Mouse (Mus musculus) brown adipose tissue, adult 24 weeks (tissue): ENCODE measurements at regions not wholly inside any gene's neighbourhood (a gene's known extent, or its start where the extent isn't known, plus 50 kb on each side); places are given as distances from the start of the nearest gene placed in this dataset.

Source experiments
- H3K27ac ChIP-seq: fragments of 200-500 bp; replicated peaks from 2 replicates; pipeline ENCODE4 v1.5.1; 2012; ENCODE audit warnings: low read depth, mild to moderate bottlenecking, low read length
- H3K4me1 ChIP-seq: fragments of 200-500 bp; 2 replicates; pipeline ENCODE4 v1.6.1; 2012; ENCODE audit warnings: low read length, mixed read lengths; ENCODE audit not compliant: control insufficient read depth, insufficient read depth, insufficient read length
- H3K4me3 ChIP-seq: fragments of 200-500 bp; 2 replicates; pipeline ENCODE4 v1.5.1; 2012; ENCODE audit warnings: low read depth, mild to moderate bottlenecking, low read length, moderate library complexity; ENCODE audit not compliant: insufficient read depth

GRCm38 (mm10) chr9:49962561-49963071, 163.9 kb upstream of the Ncam1 start:
- Histone ChIP-seq H3K4me1 (peaks cover 14% of the 10 kb centered on the region), H3K27ac (peak overlapping the region; percentile 83)

DNA sequence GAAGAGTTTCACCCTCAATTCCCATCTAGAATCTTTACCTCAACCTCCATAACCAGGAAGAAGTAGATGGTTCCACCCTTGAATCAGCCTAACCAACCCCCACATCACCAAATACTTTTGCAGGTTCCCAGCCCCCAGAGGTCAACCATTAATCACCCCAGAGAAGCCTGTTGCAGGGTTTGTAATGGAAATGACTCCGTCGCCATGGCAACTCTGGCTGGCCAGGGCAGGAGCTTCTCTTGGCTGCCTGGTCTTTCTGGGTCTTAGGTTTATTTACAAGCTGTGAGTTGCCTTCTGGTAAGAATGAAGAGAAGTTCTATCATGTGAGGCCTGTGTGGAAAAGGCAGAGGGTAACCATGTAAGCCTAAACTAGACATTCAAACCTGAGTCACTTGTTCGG, 163.2 kb upstream of the Ncam1 start:
- H3K4me3 ChIP-seq: no peak overlapping the region
- peaks cover 14% of the 10 kb centered on the region for H3K4me1 ChIP-seq
- H3K27ac ChIP-seq: peak overlapping the region; percentile 83

More at GRCm38 (mm10) chr9:49962561-49963071, 163.9 kb upstream of the Ncam1 start:
- H3K4me3 ChIP-seq: no peak overlapping the region

DNA sequence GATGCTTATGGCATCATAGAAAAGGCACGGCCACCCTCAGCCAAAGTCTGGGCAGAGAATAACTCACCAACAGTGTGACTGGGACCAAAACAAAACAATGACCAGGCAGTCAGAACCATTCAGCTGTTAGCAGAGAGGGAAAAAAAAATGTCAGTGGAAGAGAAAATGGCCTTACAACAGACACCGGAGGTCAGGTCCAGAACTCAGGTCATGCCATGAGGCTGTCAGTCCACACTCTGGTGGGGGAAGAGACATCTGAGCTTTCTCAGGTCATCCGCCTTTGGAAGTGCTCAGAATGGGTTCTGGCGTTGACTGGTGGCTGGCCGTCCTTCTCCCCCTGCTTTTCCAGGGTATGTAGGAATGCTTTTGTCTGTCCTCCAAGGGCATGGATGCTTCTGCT, 162.6 kb upstream of the Ncam1 start:
- H3K27ac ChIP-seq: peak overlapping the region; percentile 46; the same call in 1 of the 2 replicates
- no peak overlapping the region for H3K4me3 ChIP-seq
- peaks cover 14% of the 10 kb centered on the region for H3K4me1 ChIP-seq

DNA sequence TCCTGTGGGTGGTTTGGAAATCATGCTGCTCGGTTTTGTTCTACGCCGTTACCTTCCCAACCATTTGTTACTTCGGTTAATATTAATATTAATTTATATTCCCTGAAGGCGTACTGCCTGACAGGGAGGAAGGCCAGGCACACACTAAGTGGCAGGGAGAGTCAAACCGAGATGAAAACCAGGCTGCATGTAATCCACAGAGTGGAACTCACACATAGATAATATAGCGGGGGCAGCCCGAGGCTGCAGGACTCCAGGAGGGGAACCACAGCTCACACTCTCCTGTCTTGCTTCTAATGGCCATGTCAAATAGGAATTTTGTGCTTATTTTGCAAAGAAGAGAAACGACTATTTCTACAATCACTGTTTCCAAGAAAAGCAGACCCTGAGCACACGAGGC, 161.3 kb upstream of the Ncam1 start:
- Histone ChIP-seq H3K4me3 (no peak overlapping the region), H3K27ac (no peak overlapping the region), H3K4me1 (peaks cover 14% of the 10 kb centered on the region)

DNA sequence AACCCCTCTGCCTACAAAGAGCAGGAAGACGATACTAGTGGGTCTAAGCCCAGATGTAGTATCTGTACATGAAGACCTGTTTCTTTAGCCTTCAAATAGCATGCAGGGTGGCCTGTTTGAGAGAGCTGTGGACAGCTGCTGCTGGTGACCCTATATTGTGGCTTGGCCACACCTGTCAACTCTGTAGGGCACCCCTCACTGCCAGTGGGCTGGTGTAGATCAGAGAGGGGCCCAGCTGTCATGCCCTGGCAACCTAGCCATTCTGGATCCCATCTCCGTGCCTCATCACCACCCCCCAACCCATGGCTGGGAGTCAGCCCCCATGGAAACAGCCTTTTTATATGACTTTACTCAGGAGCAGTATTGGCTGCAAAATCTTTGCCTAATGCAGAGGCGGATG, 160.2 kb upstream of the Ncam1 start:
- Histone ChIP-seq H3K4me3 (no peak overlapping the region), H3K27ac (no peak overlapping the region), H3K4me1 (peaks cover 14% of the 10 kb centered on the region)

DNA sequence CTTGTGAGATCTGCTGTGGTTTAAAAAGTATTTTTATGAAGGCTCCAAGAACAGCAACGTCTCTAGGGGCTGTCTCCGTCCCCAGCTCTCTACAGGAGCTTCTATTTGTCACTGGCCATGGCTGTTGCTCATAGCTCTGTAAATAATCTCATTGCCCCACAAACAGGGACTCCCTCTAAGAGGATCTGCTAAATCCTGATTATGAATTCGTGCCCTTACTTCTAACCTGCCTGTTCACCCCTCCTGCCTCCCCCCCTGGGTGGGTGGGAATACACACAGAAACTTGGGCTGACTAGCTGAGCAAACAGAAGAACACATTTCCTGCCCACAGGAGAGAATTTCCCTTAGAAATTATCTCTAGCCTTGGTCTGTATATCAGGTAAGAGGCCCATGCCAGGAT, 155.9 kb upstream of the Ncam1 start:
- H3K27ac ChIP-seq: no peak overlapping the region
- H3K4me3 ChIP-seq: no peak overlapping the region
- no peaks in the 10 kb centered on the region for H3K4me1 ChIP-seq

GRCm38 (mm10) chr9:49950321-49950720, 151.6 kb upstream of the Ncam1 start:
- H3K4me1 ChIP-seq: no peaks in the 10 kb centered on the region
- no peak overlapping the region for H3K27ac ChIP-seq
- no peak overlapping the region for H3K4me3 ChIP-seq

DNA sequence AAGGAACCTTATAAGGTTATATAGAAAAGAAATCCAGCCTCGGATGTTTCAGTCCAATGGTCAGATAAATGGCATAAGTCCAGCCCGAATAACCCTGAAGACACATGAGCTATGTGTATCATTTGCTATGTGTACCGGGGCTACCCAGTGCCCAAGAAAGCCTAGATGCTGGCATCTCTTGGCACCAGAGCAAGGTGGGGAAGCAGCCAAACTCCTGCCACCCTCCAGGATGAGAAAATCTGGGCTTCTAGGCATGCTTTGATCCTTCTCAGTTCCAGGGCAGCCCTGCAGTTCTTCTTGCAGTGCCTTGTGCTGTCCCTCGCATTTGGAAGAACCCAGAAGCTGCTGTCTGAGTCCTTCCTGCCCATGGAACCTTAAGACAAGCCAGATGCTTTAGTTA, 149.8 kb upstream of the Ncam1 start:
- Histone ChIP-seq H3K27ac (no peak overlapping the region), H3K4me1 (no peaks in the 10 kb centered on the region), H3K4me3 (no peak overlapping the region)

DNA sequence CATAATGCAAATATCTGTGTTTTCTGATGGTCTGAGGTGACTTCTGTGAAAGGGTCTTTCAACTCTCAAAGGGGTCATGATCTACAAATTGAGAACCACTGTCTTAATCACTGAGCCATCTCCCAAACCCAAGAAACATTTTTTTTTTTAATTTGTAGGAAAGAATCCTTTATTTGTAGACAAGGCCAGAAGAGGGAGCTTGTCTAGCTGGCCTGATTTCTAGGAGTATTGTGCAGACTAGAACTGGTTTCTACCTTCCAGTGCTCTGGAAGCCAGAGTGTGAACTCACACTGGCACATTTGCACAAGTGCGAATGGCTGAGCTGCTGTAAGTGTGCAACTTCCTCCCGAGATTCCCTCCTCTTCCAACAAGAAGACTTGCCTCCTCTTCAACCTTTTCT, 148.1 kb upstream of the Ncam1 start:
- H3K4me1 ChIP-seq: no peaks in the 10 kb centered on the region

GRCm38 (mm10) chr9:49935555-49936376, 137.0 kb upstream of the Ncam1 start:
- no peak overlapping the region for H3K4me3 ChIP-seq
- H3K4me1 ChIP-seq: no peaks in the 10 kb centered on the region
- no peak overlapping the region for H3K27ac ChIP-seq

More for the DNA sequence above, 148.1 kb upstream of the Ncam1 start:
- H3K4me3 ChIP-seq: no peak overlapping the region
- no peak overlapping the region for H3K27ac ChIP-seq

- no peak overlapping the region for H3K4me3 ChIP-seq
- H3K27ac ChIP-seq: no peak overlapping the region
- H3K4me1 ChIP-seq: peaks cover 2% of the 10 kb centered on the region; the same call in 1 of the 2 replicates
Observed at GRCm38 (mm10) chr9:49928041-49928656, 129.4 kb upstream of the Ncam1 start.

- H3K4me3 ChIP-seq: no peak overlapping the region
- H3K4me1 ChIP-seq: peaks cover 2% of the 10 kb centered on the region; the same call in 1 of the 2 replicates
- H3K27ac ChIP-seq: no peak overlapping the region
Observed at GRCm38 (mm10) chr9:49927281-49927680, 128.6 kb upstream of the Ncam1 start.

- no peak overlapping the region for H3K27ac ChIP-seq
- no peak overlapping the region for H3K4me3 ChIP-seq
- H3K4me1 ChIP-seq: peaks cover 2% of the 10 kb centered on the region; the same call in 1 of the 2 replicates
Observed at GRCm38 (mm10) chr9:49925796-49926195, 127.1 kb upstream of the Ncam1 start.

- no peak overlapping the region for H3K27ac ChIP-seq
- no peak overlapping the region for H3K4me3 ChIP-seq
- peaks cover 2% of the 10 kb centered on the region; the same call in 1 of the 2 replicates for H3K4me1 ChIP-seq
Observed at GRCm38 (mm10) chr9:49923981-49924501, 125.3 kb upstream of the Ncam1 start.

DNA sequence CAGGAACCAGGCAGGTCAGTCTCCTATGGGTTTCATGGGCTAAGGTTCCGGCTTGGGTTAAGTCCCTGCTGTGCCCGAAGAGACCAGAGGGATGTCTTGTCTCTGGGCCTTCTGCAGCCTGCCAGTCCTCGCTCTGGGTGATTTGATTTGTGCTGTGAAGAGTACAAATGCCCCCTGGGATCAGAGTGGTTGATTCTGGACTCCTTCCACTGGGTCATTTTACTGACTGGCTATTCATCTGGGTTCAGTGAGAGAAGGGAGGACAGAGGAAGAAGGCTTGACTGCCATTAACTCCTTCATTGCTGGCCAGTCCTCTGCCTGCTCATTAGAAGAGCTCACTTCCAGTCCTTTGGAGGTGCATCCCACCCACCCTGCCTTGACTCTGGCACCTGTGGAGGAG, 124.0 kb upstream of the Ncam1 start:
- H3K4me1 ChIP-seq: peaks cover 2% of the 10 kb centered on the region; the same call in 1 of the 2 replicates
- no peak overlapping the region for H3K4me3 ChIP-seq
- H3K27ac ChIP-seq: no peak overlapping the region
